Mouse (Mus musculus) liver, embryonic 15.5 days (tissue): ENCODE results near the gene Eri3. TPM values are rescaled to one million over a fixed set of nuclear protein-coding genes. Genes with fewer than 3 reads are reported as not detected.

ENCODE experiments used
- ATAC-seq: fragments of 200-750 bp; cut with Nextera tagmentation; 2 replicates; pipeline ENCODE4 v1.8.0; 2017; ENCODE audit warnings: moderate number of reproducible peaks, mild to moderate bottlenecking, moderate library complexity; ENCODE audit not compliant: insufficient read depth
- H3K27ac ChIP-seq: fragments of 300-500 bp; sonication (generic); replicated peaks from 2 replicates; pipeline ENCODE4 v1.5.1; 2015; ENCODE audit warnings: mild to moderate bottlenecking, inconsistent platforms
- H3K27me3 ChIP-seq: fragments of 300-500 bp; sonication (generic); 2 replicates; pipeline ENCODE4 v1.6.1; 2015; ENCODE audit warnings: mild to moderate bottlenecking, inconsistent platforms
- H3K36me3 ChIP-seq: fragments of 300-500 bp; sonication (generic); replicated peaks from 2 replicates; pipeline ENCODE4 v1.6.1; 2015; ENCODE audit warnings: moderate library complexity, mild to moderate bottlenecking, inconsistent platforms
- H3K4me1 ChIP-seq: fragments of 300-500 bp; sonication (generic); replicated peaks from 2 replicates; pipeline ENCODE4 v1.6.1; 2015; ENCODE audit warnings: inconsistent platforms
- H3K4me2 ChIP-seq: fragments of 300-500 bp; sonication (generic); 2 replicates; pipeline ENCODE4 v1.6.1; 2015; ENCODE audit warnings: moderate library complexity, mild to moderate bottlenecking, inconsistent platforms
- H3K4me3 ChIP-seq: fragments of 300-500 bp; sonication (generic); replicated peaks from 2 replicates; pipeline ENCODE4 v1.5.1; 2015; ENCODE audit warnings: mild to moderate bottlenecking, inconsistent platforms
- H3K9ac ChIP-seq: fragments of 300-500 bp; sonication (generic); 2 replicates; pipeline ENCODE4 v1.6.1; 2015; ENCODE audit warnings: moderate library complexity, mild to moderate bottlenecking, inconsistent platforms
- H3K9me3 ChIP-seq: fragments of 300-500 bp; sonication (generic); replicated peaks from 2 replicates; pipeline ENCODE4 v1.6.1; 2016; ENCODE audit warnings: inconsistent platforms
- WGBS: fragments of 180-500 bp; shearing (Covaris S2); methylation state at CpG from one replicate; pipeline ENCODE4 v1.1.7; 2015; ENCODE audit warnings: mixed read lengths; ENCODE audit not compliant: insufficient replicate concordance; 5-methylcytosine and 5-hydroxymethylcytosine counted together
- polyA plus RNA-seq: library from polyadenylated mRNA; unstranded; fragments of >200 nt; fragmentation: Nextera tagmentation; extraction: Ambion mirVana; gene quantifications from 2 replicates; pipeline ENCODE4 v1.2.1, GENCODE M21; 2015

Eri3 gene
- polyA plus RNA-seq, 1 experiment from 2014 or later: 39.0 TPM

GRCm38 (mm10) chr4:117624660-117625059 is 74.5 kb downstream of the Eri3 start:
- Histone ChIP-seq H3K9me3 (no peaks in the 10 kb centered on the region), H3K4me1 (peaks cover 14% of the 10 kb centered on the region), H3K4me3 (no peak overlapping the region), H3K36me3 (0 out of 2 replicates have a peak, but pooled peaks cover 8% of the 10 kb centered on the region), H3K9ac (no peak overlapping the region), H3K4me2 (no peak overlapping the region), H3K27ac (no peak overlapping the region), H3K27me3 (no peaks in the 10 kb centered on the region)
- no peak for ATAC-seq
- 72% methylated on average over 5 of the region's 5 CpGs for WGBS

- WGBS: 36% methylated on average over 1 of the region's 1 CpGs
- Histone ChIP-seq H3K27me3 (no peaks in the 10 kb centered on the region), H3K27ac (no peak overlapping the region), H3K9ac (no peak overlapping the region), H3K4me3 (no peak overlapping the region), H3K4me1 (peaks cover 15% of the 10 kb centered on the region), H3K9me3 (no peaks in the 10 kb centered on the region), H3K4me2 (no peak overlapping the region), H3K36me3 (0 out of 2 replicates have a peak, but pooled peaks cover 8% of the 10 kb centered on the region)
- no peak for ATAC-seq
Measured at GRCm38 (mm10) chr4:117628464-117628863, 78.3 kb downstream of the Eri3 start.

- Histone ChIP-seq H3K4me1 (peaks cover 28% of the 10 kb centered on the region), H3K27ac (no peak overlapping the region), H3K9me3 (no peaks in the 10 kb centered on the region), H3K9ac (no peak overlapping the region), H3K36me3 (0 out of 2 replicates have a peak, but pooled peaks cover 8% of the 10 kb centered on the region), H3K4me2 (no peak overlapping the region), H3K4me3 (no peak overlapping the region), H3K27me3 (no peaks in the 10 kb centered on the region)
- ATAC-seq: no peak
- 70% methylated on average over 6 of the region's 6 CpGs for WGBS
Measured at GRCm38 (mm10) chr4:117630053-117630670, 80.0 kb downstream of the Eri3 start.

- Histone ChIP-seq H3K27me3 (no peaks in the 10 kb centered on the region), H3K4me3 (no peak overlapping the region), H3K27ac (no peak overlapping the region), H3K4me2 (no peak overlapping the region), H3K9me3 (no peaks in the 10 kb centered on the region), H3K4me1 (peaks cover 40% of the 10 kb centered on the region), H3K36me3 (0 out of 2 replicates have a peak, but pooled peaks cover 4% of the 10 kb centered on the region), H3K9ac (no peak overlapping the region)
- no peak for ATAC-seq
- WGBS: 82% methylated on average over 5 of the region's 5 CpGs
Measured at GRCm38 (mm10) chr4:117633527-117633926, 83.4 kb downstream of the Eri3 start.

- Histone ChIP-seq H3K36me3 (0 out of 2 replicates have a peak, but pooled peaks cover 4% of the 10 kb centered on the region), H3K4me1 (peaks cover 34% of the 10 kb centered on the region), H3K9me3 (no peaks in the 10 kb centered on the region), H3K4me3 (no peak overlapping the region), H3K27ac (no peak overlapping the region), H3K9ac (no peak overlapping the region), H3K4me2 (peak overlapping the region; percentile 13; the same call in 1 of the 2 replicates), H3K27me3 (no peaks in the 10 kb centered on the region)
- WGBS: 24% methylated on average over 7 of the region's 7 CpGs
- peak; percentile 81 for ATAC-seq
Measured at GRCm38 (mm10) chr4:117634642-117635041, 84.5 kb downstream of the Eri3 start.

GRCm38 (mm10) chr4:117636152-117636551 is 86.0 kb downstream of the Eri3 start:
- Histone ChIP-seq H3K27me3 (no peaks in the 10 kb centered on the region), H3K36me3 (0 out of 2 replicates have a peak, but pooled peaks cover 4% of the 10 kb centered on the region), H3K9ac (no peak overlapping the region), H3K27ac (no peak overlapping the region), H3K4me3 (no peak overlapping the region), H3K4me1 (peaks cover 25% of the 10 kb centered on the region), H3K4me2 (no peak overlapping the region), H3K9me3 (no peaks in the 10 kb centered on the region)
- 79% methylated on average over 4 of the region's 4 CpGs for WGBS
- ATAC-seq: no peak

- H3K36me3 ChIP-seq: 0 out of 2 replicates have a peak, but pooled peaks cover 4% of the 10 kb centered on the region
- H3K4me1 ChIP-seq: peaks cover 25% of the 10 kb centered on the region
- H3K9me3 ChIP-seq: no peaks in the 10 kb centered on the region
- no peak overlapping the region for H3K9ac ChIP-seq
- 70% methylated on average over 22 of the region's 22 CpGs for WGBS
- no peak overlapping the region for H3K4me2 ChIP-seq
- no peak overlapping the region for H3K4me3 ChIP-seq
- no peaks in the 10 kb centered on the region for H3K27me3 ChIP-seq
- no peak for ATAC-seq
- no peak overlapping the region for H3K27ac ChIP-seq
Measured at GRCm38 (mm10) chr4:117636891-117637613, 86.9 kb downstream of the Eri3 start.

GRCm38 (mm10) chr4:117640925-117641703 is 90.9 kb downstream of the Eri3 start:
- Histone ChIP-seq H3K27ac (no peak overlapping the region), H3K36me3 (no peaks in the 10 kb centered on the region), H3K4me3 (no peak overlapping the region), H3K4me2 (no peak overlapping the region), H3K4me1 (peaks cover 4% of the 10 kb centered on the region), H3K9ac (no peak overlapping the region), H3K9me3 (no peaks in the 10 kb centered on the region), H3K27me3 (no peaks in the 10 kb centered on the region)
- WGBS: 86% methylated on average over 1 of the region's 1 CpGs
- ATAC-seq: no peak

- Histone ChIP-seq H3K9me3 (no peaks in the 10 kb centered on the region), H3K27me3 (no peaks in the 10 kb centered on the region), H3K4me3 (no peak overlapping the region), H3K4me2 (no peak overlapping the region), H3K27ac (no peak overlapping the region), H3K9ac (no peak overlapping the region), H3K4me1 (peaks cover 8% of the 10 kb centered on the region), H3K36me3 (no peaks in the 10 kb centered on the region)
- WGBS: 67% methylated on average over 1 of the region's 1 CpGs
- ATAC-seq: no peak
Measured at GRCm38 (mm10) chr4:117641804-117642203, 91.6 kb downstream of the Eri3 start.

GRCm38 (mm10) chr4:117645031-117645435 is 94.9 kb downstream of the Eri3 start:
- no peak for ATAC-seq
- H3K4me3 ChIP-seq: no peak overlapping the region
- no peak overlapping the region for H3K9ac ChIP-seq
- no peaks in the 10 kb centered on the region for H3K36me3 ChIP-seq
- H3K27ac ChIP-seq: no peak overlapping the region
- peaks cover 4% of the 10 kb centered on the region for H3K4me1 ChIP-seq
- no peaks in the 10 kb centered on the region for H3K9me3 ChIP-seq
- 81% methylated on average over 22 of the region's 22 CpGs for WGBS
- no peak overlapping the region for H3K4me2 ChIP-seq
- H3K27me3 ChIP-seq: no peaks in the 10 kb centered on the region

- Histone ChIP-seq H3K4me3 (no peak overlapping the region), H3K27me3 (no peaks in the 10 kb centered on the region), H3K4me2 (no peak overlapping the region), H3K27ac (no peak overlapping the region), H3K36me3 (no peaks in the 10 kb centered on the region), H3K9ac (no peak overlapping the region), H3K9me3 (no peaks in the 10 kb centered on the region), H3K4me1 (peaks cover 4% of the 10 kb centered on the region)
- ATAC-seq: no peak
- WGBS: 71% methylated on average over 2 of the region's 2 CpGs
Measured at GRCm38 (mm10) chr4:117645859-117646258, 95.7 kb downstream of the Eri3 start.
